Mouse (Mus musculus) heart, embryonic 12.5 days (tissue): Measurements from ENCODE around the gene Zdhhc8. TPM values are rescaled to one million over a fixed set of nuclear protein-coding genes. Genes with fewer than 3 reads are reported as not detected.
"Not testable (repeated sequence)": the region's sequence is repeated elsewhere in the genome, so short reads cannot be mapped to it uniquely, and the experiment has no call there.

Experiments
- ATAC-seq: fragments of 200-750 bp; cut with Nextera tagmentation; 2 replicates; pipeline ENCODE4 v1.8.0; 2017; ENCODE audit warnings: moderate TSS enrichment, moderate library complexity; ENCODE audit not compliant: insufficient number of reproducible peaks, low FRiP score
- H3K27ac ChIP-seq: fragments of 300-500 bp; sonication (generic); 2 replicates; pipeline ENCODE4 v1.5.1; 2016; ENCODE audit warnings: mild to moderate bottlenecking, moderate library complexity; ENCODE audit not compliant: poor library complexity, severe bottlenecking
- H3K27me3 ChIP-seq: fragments of 300-500 bp; sonication (generic); replicated peaks from 2 replicates; pipeline ENCODE4 v1.6.1; 2016; ENCODE audit warnings: mild to moderate bottlenecking, moderate library complexity
- H3K36me3 ChIP-seq: fragments of 300-500 bp; sonication (generic); 2 replicates; pipeline ENCODE4 v1.6.1; 2016; ENCODE audit warnings: mild to moderate bottlenecking, moderate library complexity
- H3K4me1 ChIP-seq: fragments of 300-500 bp; sonication (generic); replicated peaks from 2 replicates; pipeline ENCODE4 v1.6.1; 2016; ENCODE audit warnings: mild to moderate bottlenecking
- H3K4me2 ChIP-seq: fragments of 300-500 bp; sonication (generic); 2 replicates; pipeline ENCODE4 v1.6.1; 2016; ENCODE audit warnings: mild to moderate bottlenecking, moderate library complexity
- H3K4me3 ChIP-seq: fragments of 300-500 bp; sonication (generic); 2 replicates; pipeline ENCODE4 v1.5.1; 2016; ENCODE audit warnings: mild to moderate bottlenecking
- H3K9ac ChIP-seq: fragments of 300-500 bp; sonication (generic); 2 replicates; pipeline ENCODE4 v1.6.1; 2016; ENCODE audit warnings: mild to moderate bottlenecking, moderate library complexity
- H3K9me3 ChIP-seq: fragments of 300-500 bp; sonication (generic); replicated peaks from 2 replicates; pipeline ENCODE4 v1.6.1; 2016; ENCODE audit warnings: mild to moderate bottlenecking, moderate library complexity
- WGBS: fragments of 180-500 bp; shearing (Covaris S2); methylation state at CpG from one replicate; pipeline ENCODE4 v1.1.7; 2016; 5-methylcytosine and 5-hydroxymethylcytosine counted together
- polyA plus RNA-seq: library from polyadenylated mRNA; unstranded; fragments of >200 nt; fragmentation: Nextera tagmentation; extraction: Ambion mirVana; gene quantifications from 2 replicates; pipeline ENCODE4 v1.2.1, GENCODE M21; 2016

Gene Zdhhc8
- polyA plus RNA-seq, 1 experiment from 2014 or later = 33.0 TPM

- H3K36me3 ChIP-seq, H3K4me1 ChIP-seq, H3K9me3 ChIP-seq, H3K27ac ChIP-seq, H3K9ac ChIP-seq, ATAC-seq, H3K4me3 ChIP-seq, H3K4me2 ChIP-seq: not testable (repeated sequence)
- peaks cover 10% of the 10 kb centered on the region; the same call in 1 of the 2 replicates for H3K27me3 ChIP-seq
- WGBS = 60% methylated on average over 3 of the region's 3 CpGs
Observed at GRCm38 (mm10) chr16:18195561-18195960, 39.4 kb downstream of the Zdhhc8 start.

GRCm38 (mm10) chr16:18195068-18195467, 39.9 kb downstream of the Zdhhc8 start:
- 61% methylated on average over 5 of the region's 5 CpGs for WGBS
- H3K36me3 ChIP-seq = no peaks in the 10 kb centered on the region
- H3K4me1 ChIP-seq = 0 out of 2 replicates have a peak, but pooled peaks cover 6% of the 10 kb centered on the region
- no peak overlapping the region for H3K27ac ChIP-seq
- no peak overlapping the region for H3K4me3 ChIP-seq
- H3K27me3 ChIP-seq = peaks cover 10% of the 10 kb centered on the region; the same call in 1 of the 2 replicates
- ATAC-seq = no peak
- H3K4me2 ChIP-seq = no peak overlapping the region
- no peak overlapping the region for H3K9ac ChIP-seq
- no peaks in the 10 kb centered on the region for H3K9me3 ChIP-seq

GRCm38 (mm10) chr16:18194208-18194985, 40.5 kb downstream of the Zdhhc8 start:
- no peak overlapping the region for H3K9ac ChIP-seq
- no peak overlapping the region for H3K4me3 ChIP-seq
- no peaks in the 10 kb centered on the region for H3K36me3 ChIP-seq
- 0 out of 2 replicates have a peak, but pooled peaks cover 6% of the 10 kb centered on the region for H3K4me1 ChIP-seq
- no peak overlapping the region for H3K4me2 ChIP-seq
- no peak overlapping the region for H3K27ac ChIP-seq
- 76% methylated on average over 15 of the region's 15 CpGs for WGBS
- ATAC-seq = no peak
- peaks cover 7% of the 10 kb centered on the region; the same call in 1 of the 2 replicates for H3K27me3 ChIP-seq
- no peaks in the 10 kb centered on the region for H3K9me3 ChIP-seq

- Histone ChIP-seq H3K36me3 (no peaks in the 10 kb centered on the region), H3K27me3 (no peaks in the 10 kb centered on the region), H3K4me1 (peaks cover 22% of the 10 kb centered on the region), H3K27ac (no peak overlapping the region), H3K4me3 (no peak overlapping the region), H3K9ac (no peak overlapping the region), H3K9me3 (peaks cover 8% of the 10 kb centered on the region; the same call in 1 of the 2 replicates), H3K4me2 (no peak overlapping the region)
- 79% methylated on average over 2 of the region's 2 CpGs for WGBS
- no peak for ATAC-seq
Observed at GRCm38 (mm10) chr16:18191006-18191405, 43.9 kb downstream of the Zdhhc8 start.

- no peaks in the 10 kb centered on the region for H3K36me3 ChIP-seq
- peaks cover 8% of the 10 kb centered on the region; the same call in 1 of the 2 replicates for H3K9me3 ChIP-seq
- peaks cover 23% of the 10 kb centered on the region for H3K4me1 ChIP-seq
- ATAC-seq = 0 out of 2 replicates have a peak, but pooled peaks have one; percentile 48
- no peak overlapping the region for H3K4me2 ChIP-seq
- H3K9ac ChIP-seq = no peak overlapping the region
- no peak overlapping the region for H3K4me3 ChIP-seq
- peak overlapping the region; percentile 53 for H3K27ac ChIP-seq
- no peaks in the 10 kb centered on the region for H3K27me3 ChIP-seq
- 43% methylated on average over 3 of the region's 3 CpGs for WGBS
Observed at GRCm38 (mm10) chr16:18187221-18187620, 47.7 kb downstream of the Zdhhc8 start.

- Histone ChIP-seq H3K27me3 (no peaks in the 10 kb centered on the region), H3K4me2 (no peak overlapping the region), H3K36me3 (no peaks in the 10 kb centered on the region), H3K9me3 (peaks cover 8% of the 10 kb centered on the region; the same call in 1 of the 2 replicates), H3K27ac (peak overlapping the region; percentile 53), H3K9ac (no peak overlapping the region), H3K4me3 (no peak overlapping the region), H3K4me1 (peaks cover 23% of the 10 kb centered on the region)
- 42% methylated on average over 4 of the region's 4 CpGs for WGBS
- ATAC-seq = no peak
Observed at GRCm38 (mm10) chr16:18186798-18187197, 48.1 kb downstream of the Zdhhc8 start.

GRCm38 (mm10) chr16:18185715-18186449, 49.1 kb downstream of the Zdhhc8 start:
- Histone ChIP-seq H3K9me3 (peaks cover 8% of the 10 kb centered on the region; the same call in 1 of the 2 replicates), H3K36me3 (no peaks in the 10 kb centered on the region), H3K9ac (no peak overlapping the region), H3K27ac (no peak overlapping the region), H3K27me3 (no peaks in the 10 kb centered on the region; the same call in 1 of the 2 replicates), H3K4me1 (peaks cover 29% of the 10 kb centered on the region), H3K4me3 (no peak overlapping the region), H3K4me2 (no peak overlapping the region)
- ATAC-seq = no peak
- 82% methylated on average over 8 of the region's 8 CpGs for WGBS

GRCm38 (mm10) chr16:18182766-18183165, 52.2 kb downstream of the Zdhhc8 start:
- Histone ChIP-seq H3K36me3 (no peaks in the 10 kb centered on the region), H3K27ac (no peak overlapping the region), H3K9ac (no peak overlapping the region), H3K9me3 (no peaks in the 10 kb centered on the region), H3K4me3 (no peak overlapping the region), H3K4me2 (no peak overlapping the region), H3K4me1 (peaks cover 28% of the 10 kb centered on the region), H3K27me3 (peaks cover 17% of the 10 kb centered on the region)
- ATAC-seq = no peak
- WGBS = 72% methylated on average over 8 of the region's 8 CpGs

- Histone ChIP-seq H3K9me3 (no peaks in the 10 kb centered on the region), H3K4me3 (no peak overlapping the region), H3K9ac (no peak overlapping the region), H3K4me1 (peaks cover 14% of the 10 kb centered on the region), H3K27ac (no peak overlapping the region), H3K27me3 (peaks cover 20% of the 10 kb centered on the region), H3K36me3 (no peaks in the 10 kb centered on the region), H3K4me2 (no peak overlapping the region)
- ATAC-seq = no peak
- 46% methylated on average over 10 of the region's 10 CpGs for WGBS
Observed at GRCm38 (mm10) chr16:18181398-18181797, 53.5 kb downstream of the Zdhhc8 start.

- Histone ChIP-seq H3K4me2 (no peak overlapping the region), H3K4me3 (no peak overlapping the region), H3K27ac (no peak overlapping the region), H3K9me3 (no peaks in the 10 kb centered on the region), H3K36me3 (no peaks in the 10 kb centered on the region), H3K4me1 (peaks cover 15% of the 10 kb centered on the region), H3K9ac (no peak overlapping the region), H3K27me3 (peaks cover 20% of the 10 kb centered on the region)
- no peak for ATAC-seq
- 70% methylated on average over 2 of the region's 2 CpGs for WGBS
Observed at GRCm38 (mm10) chr16:18179591-18179990, 55.3 kb downstream of the Zdhhc8 start.

- H3K9ac ChIP-seq = no peak overlapping the region
- H3K9me3 ChIP-seq = no peaks in the 10 kb centered on the region
- H3K36me3 ChIP-seq = no peaks in the 10 kb centered on the region
- peaks cover 15% of the 10 kb centered on the region for H3K4me1 ChIP-seq
- WGBS = 86% methylated on average over 4 of the region's 4 CpGs
- no peak overlapping the region for H3K4me2 ChIP-seq
- H3K4me3 ChIP-seq = no peak overlapping the region
- no peak overlapping the region for H3K27ac ChIP-seq
- peaks cover 36% of the 10 kb centered on the region for H3K27me3 ChIP-seq
- no peak for ATAC-seq
Observed at GRCm38 (mm10) chr16:18176758-18177157, 58.2 kb downstream of the Zdhhc8 start.
